Mouse (Mus musculus) cerebellum, postnatal 36 days (tissue): ENCODE results near the gene Gm8369.
"Not testable (repeated sequence)": the region's sequence is repeated elsewhere in the genome, so short reads cannot be mapped to it uniquely, and the experiment has no call there.

Experiments used
- DNase-seq, 2 experiments: peaks; one replicate each; pipeline ENCODE4 v3.0.0; 2021 to 2022; ENCODE audit warnings: mixed read lengths in 2 of 2

Gene Gm8369

GRCm38 (mm10) chr19:11516845-11517244 is 31.1 kb downstream of the Gm8369 start:
- no peak for DNase-seq

- DNase-seq, result not testable (repeated sequence)
Observed at GRCm38 (mm10) chr19:11517373-11517772, 31.6 kb downstream of the Gm8369 start.

GRCm38 (mm10) chr19:11518356-11518755 is 32.6 kb downstream of the Gm8369 start:
- not testable (repeated sequence) for DNase-seq

GRCm38 (mm10) chr19:11520146-11520545 is 34.4 kb downstream of the Gm8369 start:
- no peak for DNase-seq

- no peak for DNase-seq
Observed at GRCm38 (mm10) chr19:11533421-11533820, 47.7 kb downstream of the Gm8369 start.

- no peak for DNase-seq
Observed at GRCm38 (mm10) chr19:11533888-11534445, 48.2 kb downstream of the Gm8369 start.

GRCm38 (mm10) chr19:11536593-11536992 is 50.9 kb downstream of the Gm8369 start, which contains the start of gene Ms4a4d:
Gene Ms4a4d (plus strand): TSS chr19:11536801.
- DNase-seq, result no peak

- no peak for DNase-seq
Observed at GRCm38 (mm10) chr19:11537336-11537735, 51.6 kb downstream of the Gm8369 start.

GRCm38 (mm10) chr19:11540166-11540821 is 54.6 kb downstream of the Gm8369 start:
- not testable (repeated sequence) for DNase-seq

GRCm38 (mm10) chr19:11544383-11544782 is 58.6 kb downstream of the Gm8369 start:
- not testable (repeated sequence) for DNase-seq

- no peak for DNase-seq
Observed at GRCm38 (mm10) chr19:11547911-11548310, 62.2 kb downstream of the Gm8369 start.

GRCm38 (mm10) chr19:11554726-11555125 is 69.0 kb downstream of the Gm8369 start:
- DNase-seq, result no peak

GRCm38 (mm10) chr19:11559560-11559959 is 73.8 kb downstream of the Gm8369 start:
- not testable (repeated sequence) for DNase-seq
